Mouse (Mus musculus) CD4-positive naive resting alpha-beta T cell, adult 76 days (primary cell): ENCODE data around the gene Tob2. TPM values are rescaled to one million over a fixed set of nuclear protein-coding genes. Genes with fewer than 3 reads are reported as not detected.

Experiments
- total RNA-seq: library from RNA; stranded (reverse); gene quantifications from one replicate; pipeline ENCODE4 v1.2.4, GENCODE M21; 2023

Gene Tob2
- total RNA-seq: 108 TPM

GRCm38 (mm10) chr15:81858517-81859329 is at the start of gene Tob2:
TSS of gene Tob2 (minus strand) at chr15:81858796.

GRCm38 (mm10) chr15:81872262-81873136 is 13.9 kb upstream of the Tob2 start, which contains the start of gene Aco2:
TSS of gene Aco2 (plus strand) at chr15:81872309.

GRCm38 (mm10) chr15:81871604-81872261 is 13.1 kb upstream of the Tob2 start, which contains the start of gene Phf5a:
TSS of gene Phf5a (minus strand) at chr15:81871911.

GRCm38 (mm10) chr15:81802001-81802890 is 56.4 kb downstream of the Tob2 start, which contains the start of gene Tef:
TSS of gene Tef (plus strand) at chr15:81802421.

Other genes with a start within 250 kb of the Tob2 start
- gene L3mbtl2, start 194.9 kb downstream of the Tob2 start, total RNA-seq: 40.2 TPM
- gene Chadl, start 161.5 kb downstream of the Tob2 start, total RNA-seq: not detected
- 19.0 TPM for gene Zc3h7b, start 113.7 kb downstream of the Tob2 start, total RNA-seq
- gene Rangap1, start 113.3 kb downstream of the Tob2 start, total RNA-seq: 71.0 TPM
- gene Tef, start 56.4 kb downstream of the Tob2 start, total RNA-seq: 25.6 TPM
- gene Phf5a, start 13.1 kb upstream of the Tob2 start, total RNA-seq: 51.6 TPM
- gene Aco2, start 13.5 kb upstream of the Tob2 start, total RNA-seq: 156 TPM
- gene Polr3h, start 67.4 kb upstream of the Tob2 start, total RNA-seq: 11.5 TPM
- gene Csdc2, start 78.0 kb upstream of the Tob2 start, total RNA-seq: not detected
- 13.0 TPM for gene Pmm1, start 102.1 kb upstream of the Tob2 start, total RNA-seq
- not detected for gene 1700029P11Rik, start 121.7 kb upstream of the Tob2 start, total RNA-seq
- gene Xrcc6, start 129.0 kb upstream of the Tob2 start, total RNA-seq: 21.7 TPM
- 18.6 TPM for gene Desi1, start 175.1 kb upstream of the Tob2 start, total RNA-seq
- 79.1 TPM for gene Snu13, start 188.8 kb upstream of the Tob2 start, total RNA-seq
- not detected for gene 4930407I10Rik, start 200.4 kb upstream of the Tob2 start, total RNA-seq
- gene Mei1, start 211.2 kb upstream of the Tob2 start, total RNA-seq: not detected